Mouse (Mus musculus): ENCODE results near the gene Smim24. TPM values are rescaled to one million over a fixed set of nuclear protein-coding genes. Genes with fewer than 3 reads are reported as not detected.

Smim24 gene
- polyA plus RNA-seq, 1 experiment from 2014 or later = 3.1 TPM

GRCm38 (mm10) chr10:81366477-81367206 is 26.2 kb upstream of the Smim24 start:
- peaks cover 74% of the 10 kb centered on the region for H3K36me3 ChIP-seq
- no peak overlapping the region for H3K4me3 ChIP-seq
- peaks cover 39% of the 10 kb centered on the region for H3K27me3 ChIP-seq
- WGBS = 80% methylated on average over 6 of the region's 6 CpGs
- no peak overlapping the region for H3K27ac ChIP-seq
- no peak for ATAC-seq (ENCODE audit: insufficient number of reproducible peaks, insufficient read depth, low FRiP score, low TSS enrichment, low read depth)
- no peak overlapping the region for H3K4me2 ChIP-seq
- peaks cover 27% of the 10 kb centered on the region for H3K4me1 ChIP-seq
- H3K9ac ChIP-seq = no peak overlapping the region; the same call in 1 of the 2 replicates
- no peaks in the 10 kb centered on the region for H3K9me3 ChIP-seq

- peaks cover 74% of the 10 kb centered on the region for H3K36me3 ChIP-seq
- H3K4me3 ChIP-seq = no peak overlapping the region
- WGBS = 84% methylated on average over 6 of the region's 6 CpGs
- no peak overlapping the region for H3K27ac ChIP-seq
- ATAC-seq (ENCODE audit: insufficient number of reproducible peaks, insufficient read depth, low FRiP score, low TSS enrichment, low read depth) = no peak
- H3K27me3 ChIP-seq = peaks cover 39% of the 10 kb centered on the region
- H3K9me3 ChIP-seq = no peaks in the 10 kb centered on the region
- H3K4me2 ChIP-seq = no peak overlapping the region
- no peak overlapping the region for H3K9ac ChIP-seq
- peaks cover 27% of the 10 kb centered on the region for H3K4me1 ChIP-seq
Measured at GRCm38 (mm10) chr10:81367207-81367495, 25.7 kb upstream of the Smim24 start.

- peaks cover 55% of the 10 kb centered on the region for H3K36me3 ChIP-seq
- no peak overlapping the region for H3K4me2 ChIP-seq
- H3K9ac ChIP-seq = no peak overlapping the region
- no peaks in the 10 kb centered on the region for H3K9me3 ChIP-seq
- H3K27me3 ChIP-seq = no peaks in the 10 kb centered on the region
- ATAC-seq (ENCODE audit: insufficient number of reproducible peaks, insufficient read depth, low FRiP score, low TSS enrichment, low read depth) = no peak
- no peak overlapping the region for H3K27ac ChIP-seq
- 92% methylated on average over 10 of the region's 10 CpGs for WGBS
- no peak overlapping the region for H3K4me3 ChIP-seq
- peaks cover 39% of the 10 kb centered on the region for H3K4me1 ChIP-seq
Measured at GRCm38 (mm10) chr10:81375322-81375721, 17.5 kb upstream of the Smim24 start.

- no peak for ATAC-seq (ENCODE audit: insufficient number of reproducible peaks, insufficient read depth, low FRiP score, low TSS enrichment, low read depth)
- H3K4me3 ChIP-seq = peak overlapping the region; percentile 79
- H3K9me3 ChIP-seq = no peaks in the 10 kb centered on the region
- H3K27ac ChIP-seq = 0 out of 2 replicates have a peak overlapping the region, but pooled peaks have one; percentile 75
- peak overlapping the region; percentile 95 for H3K9ac ChIP-seq
- WGBS = 31% methylated on average over 6 of the region's 6 CpGs
- H3K36me3 ChIP-seq = peaks cover 41% of the 10 kb centered on the region
- H3K4me2 ChIP-seq = peak overlapping the region; percentile 88
- H3K27me3 ChIP-seq = no peaks in the 10 kb centered on the region
- peaks cover 39% of the 10 kb centered on the region for H3K4me1 ChIP-seq
Measured at GRCm38 (mm10) chr10:81376561-81377361, 16.1 kb upstream of the Smim24 start.

GRCm38 (mm10) chr10:81377362-81377664 is 15.5 kb upstream of the Smim24 start:
- Histone ChIP-seq H3K27me3 (no peaks in the 10 kb centered on the region), H3K4me3 (peak overlapping the region; percentile 79), H3K4me1 (peaks cover 39% of the 10 kb centered on the region), H3K36me3 (peaks cover 35% of the 10 kb centered on the region), H3K27ac (peak overlapping the region; percentile 75; the same call in 1 of the 2 replicates), H3K9me3 (no peaks in the 10 kb centered on the region), H3K9ac (peak overlapping the region; percentile 95), H3K4me2 (peak overlapping the region; percentile 88)
- WGBS = 55% methylated on average over 2 of the region's 2 CpGs
- ATAC-seq (ENCODE audit: insufficient number of reproducible peaks, insufficient read depth, low FRiP score, low TSS enrichment, low read depth) = no peak

GRCm38 (mm10) chr10:81377793-81378552 is 14.9 kb upstream of the Smim24 start, which contains the start of gene Fzr1:
TSS of gene Fzr1 (minus strand) at chr10:81378516.
- H3K36me3 ChIP-seq = peaks cover 29% of the 10 kb centered on the region
- peak within 1 kb of the TSS; percentile 79 for H3K4me3 ChIP-seq
- peak; percentile 21; the same call in 1 of the 2 replicates for ATAC-seq (ENCODE audit: insufficient number of reproducible peaks, insufficient read depth, low FRiP score, low TSS enrichment, low read depth)
- no peaks in the 10 kb centered on the region for H3K27me3 ChIP-seq
- H3K4me2 ChIP-seq = peak within 1 kb of the TSS; percentile 88
- H3K27ac ChIP-seq = peak within 1 kb of the TSS; percentile 85
- H3K9ac ChIP-seq = peak within 1 kb of the TSS; percentile 95
- peaks cover 37% of the 10 kb centered on the region for H3K4me1 ChIP-seq
- under 1% methylated on average over 53 of the region's 59 CpGs for WGBS
- no peaks in the 10 kb centered on the region for H3K9me3 ChIP-seq

- H3K9ac ChIP-seq = peak overlapping the region; percentile 69
- no peaks in the 10 kb centered on the region for H3K27me3 ChIP-seq
- WGBS = under 1% methylated on average over 46 of the region's 46 CpGs
- H3K27ac ChIP-seq = peak overlapping the region; percentile 85
- peak overlapping the region; percentile 79 for H3K4me3 ChIP-seq
- peaks cover 30% of the 10 kb centered on the region for H3K4me1 ChIP-seq
- ATAC-seq (ENCODE audit: insufficient number of reproducible peaks, insufficient read depth, low FRiP score, low TSS enrichment, low read depth) = peak; percentile 94
- H3K9me3 ChIP-seq = no peaks in the 10 kb centered on the region
- peak overlapping the region; percentile 88 for H3K4me2 ChIP-seq
- H3K36me3 ChIP-seq = peaks cover 22% of the 10 kb centered on the region
Measured at GRCm38 (mm10) chr10:81378553-81379182, 14.2 kb upstream of the Smim24 start.

- no peak for ATAC-seq (ENCODE audit: insufficient number of reproducible peaks, insufficient read depth, low FRiP score, low TSS enrichment, low read depth)
- H3K27me3 ChIP-seq = no peaks in the 10 kb centered on the region
Measured at GRCm38 (mm10) chr10:81379183-81379553, 13.7 kb upstream of the Smim24 start.

GRCm38 (mm10) chr10:81379809-81380378 is 13.0 kb upstream of the Smim24 start:
- H3K4me1 ChIP-seq = peaks cover 31% of the 10 kb centered on the region
- peaks cover 13% of the 10 kb centered on the region for H3K36me3 ChIP-seq
- H3K9me3 ChIP-seq = no peaks in the 10 kb centered on the region
- no peak overlapping the region for H3K27ac ChIP-seq
- ATAC-seq (ENCODE audit: insufficient number of reproducible peaks, insufficient read depth, low FRiP score, low TSS enrichment, low read depth) = no peak
- H3K9ac ChIP-seq = no peak overlapping the region
- no peak overlapping the region for H3K4me3 ChIP-seq
- 84% methylated on average over 6 of the region's 6 CpGs for WGBS
- no peak overlapping the region for H3K4me2 ChIP-seq
- H3K27me3 ChIP-seq = no peaks in the 10 kb centered on the region

More at GRCm38 (mm10) chr10:81379183-81379553, 13.7 kb upstream of the Smim24 start:
- Histone ChIP-seq H3K4me3 (peak overlapping the region; percentile 79), H3K36me3 (peaks cover 17% of the 10 kb centered on the region), H3K9me3 (no peaks in the 10 kb centered on the region), H3K4me1 (peaks cover 30% of the 10 kb centered on the region), H3K9ac (peak overlapping the region; percentile 69), H3K4me2 (peak overlapping the region; percentile 88), H3K27ac (peak overlapping the region; percentile 85)
- WGBS = 56% methylated on average over 3 of the region's 3 CpGs

GRCm38 (mm10) chr10:81382039-81382438 is 10.8 kb upstream of the Smim24 start:
- no peak overlapping the region for H3K4me3 ChIP-seq
- no peak overlapping the region for H3K4me2 ChIP-seq
- no peak for ATAC-seq (ENCODE audit: insufficient number of reproducible peaks, insufficient read depth, low FRiP score, low TSS enrichment, low read depth)
- WGBS = 75% methylated on average over 5 of the region's 5 CpGs
- H3K4me1 ChIP-seq = peaks cover 24% of the 10 kb centered on the region
- H3K9ac ChIP-seq = 0 out of 2 replicates have a peak overlapping the region, but pooled peaks have one; percentile 52
- no peaks in the 10 kb centered on the region for H3K9me3 ChIP-seq
- no peak overlapping the region for H3K27ac ChIP-seq
- H3K27me3 ChIP-seq = no peaks in the 10 kb centered on the region
- peaks cover 13% of the 10 kb centered on the region for H3K36me3 ChIP-seq
